Mouse (Mus musculus) left cerebral cortex, postnatal 10 days (tissue): Measurements from ENCODE around the gene Slc17a2. TPM values are rescaled to one million over a fixed set of nuclear protein-coding genes. Genes with fewer than 3 reads are reported as not detected.
"Not testable (repeated sequence)": the region's sequence is repeated elsewhere in the genome, so short reads cannot be mapped to it uniquely, and the experiment has no call there.

ENCODE experiments used
- DNase-seq, 2 experiments: peaks; one replicate each; pipeline ENCODE4 v3.0.0; 2021 to 2022; ENCODE audit warnings: low spot score in 2 of 2, mixed read lengths in 1 of 2; ENCODE audit errors: extremely low spot score in 1 of 2
- intact Hi-C: fragments of 180-260 bp; cut with DNase I; formaldehyde crosslinking; loops from one replicate; pipeline ENCODE4 v1.15.1; 2025
- total RNA-seq, 2 experiments: library from RNA; stranded (reverse); gene quantifications; 2 replicates each; pipeline ENCODE4 v1.2.3; 2021

Gene Slc17a2
- total RNA-seq, result not detected

- intact Hi-C loops, result no loop called here
- DNase-seq, result peak in 1 of 2 experiments; percentile 19
Measured at GRCm38 (mm10) chr13:23806422-23807052, at the start of gene Slc17a2. Slc17a2 (plus strand) TSS chr13:23806993.

DNA sequence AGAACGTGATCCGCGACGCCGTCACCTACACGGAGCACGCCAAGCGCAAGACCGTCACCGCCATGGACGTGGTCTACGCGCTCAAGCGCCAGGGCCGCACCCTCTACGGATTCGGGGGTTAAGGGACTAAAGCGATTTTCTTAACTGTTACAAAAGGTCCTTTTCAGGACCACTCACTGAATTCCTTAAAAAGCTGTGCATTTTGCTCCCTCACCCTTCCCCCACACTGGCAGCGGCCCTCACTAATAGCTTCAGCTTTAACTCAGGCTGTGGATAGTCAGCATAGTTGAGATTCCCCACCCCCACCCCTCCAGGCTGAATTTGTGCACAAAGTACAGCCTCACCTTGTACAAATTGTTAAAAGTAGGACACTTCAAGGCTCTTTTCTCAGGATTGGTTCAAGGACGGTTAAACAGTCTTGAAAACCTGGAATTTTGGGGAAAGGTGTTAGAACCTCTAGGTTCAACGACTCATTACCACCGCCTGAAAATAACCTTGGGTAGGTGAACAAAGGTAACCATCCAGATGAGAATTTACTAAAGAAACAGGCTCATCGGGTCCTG lies 49.5 kb upstream of the Slc17a2 start:
- intact Hi-C loops, result loop anchor here (10.0 kb wide), 1 partner anchor 202 kb away; the partner anchor contains the start of genes Hist1h1d and Hist1h4f

GRCm38 (mm10) chr13:23757921-23758320 lies 48.9 kb upstream of the Slc17a2 start:
- intact Hi-C loops, result loop anchor here (10.0 kb wide), 1 partner anchor 203 kb away; the partner anchor contains the start of genes Hist1h1d and Hist1h4f
- DNase-seq, result no peak

More for the DNA sequence above, 49.5 kb upstream of the Slc17a2 start:
- DNase-seq, result no peak

DNA sequence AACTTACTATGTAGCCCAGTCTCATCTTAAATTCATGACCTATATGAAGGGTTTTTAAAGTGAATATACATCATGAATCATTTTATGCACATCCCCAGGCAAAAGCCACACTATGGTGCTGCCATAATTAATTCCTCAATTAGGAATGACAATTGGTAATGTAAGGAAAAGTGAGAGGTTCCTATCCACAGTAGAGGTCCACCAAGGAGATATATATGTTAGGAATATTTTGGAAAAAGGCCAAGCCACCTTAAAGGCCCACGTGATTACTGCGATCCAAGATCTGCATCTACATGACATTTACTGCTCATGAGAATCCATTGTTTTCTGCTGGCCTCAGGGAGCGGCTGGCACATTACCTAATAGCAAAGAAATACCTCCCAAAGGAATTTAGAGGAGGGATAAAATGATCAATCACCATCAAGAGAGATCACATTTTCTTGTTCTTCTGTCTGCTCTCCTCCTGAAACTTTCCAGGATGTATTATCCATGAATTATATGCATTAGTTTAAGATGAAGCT lies 47.5 kb upstream of the Slc17a2 start:
- DNase-seq, result no peak

DNA sequence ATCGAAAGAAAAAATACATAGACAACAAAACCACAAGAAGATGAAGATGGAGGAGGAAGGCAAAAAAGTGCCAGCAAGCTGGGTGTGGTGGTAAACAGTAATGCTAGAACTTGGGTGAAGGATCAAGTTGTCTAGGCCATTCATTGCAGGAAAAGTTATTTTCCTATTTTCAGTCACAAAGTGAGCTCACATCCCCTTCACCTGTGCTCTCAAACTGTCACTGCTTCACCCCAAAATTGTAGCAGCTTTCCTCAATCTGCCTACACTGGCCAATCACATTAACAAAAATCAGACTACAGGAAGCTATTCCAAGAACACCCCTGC lies 46.9 kb upstream of the Slc17a2 start:
- intact Hi-C loops, result loop anchor here (10.0 kb wide), 1 partner anchor 205 kb away; the partner anchor contains the start of genes Hist1h1d and Hist1h4f

More for the DNA sequence above, 47.5 kb upstream of the Slc17a2 start:
- intact Hi-C loops, result loop anchor here (10.0 kb wide), 1 partner anchor 205 kb away; the partner anchor contains the start of genes Hist1h1d and Hist1h4f

DNA sequence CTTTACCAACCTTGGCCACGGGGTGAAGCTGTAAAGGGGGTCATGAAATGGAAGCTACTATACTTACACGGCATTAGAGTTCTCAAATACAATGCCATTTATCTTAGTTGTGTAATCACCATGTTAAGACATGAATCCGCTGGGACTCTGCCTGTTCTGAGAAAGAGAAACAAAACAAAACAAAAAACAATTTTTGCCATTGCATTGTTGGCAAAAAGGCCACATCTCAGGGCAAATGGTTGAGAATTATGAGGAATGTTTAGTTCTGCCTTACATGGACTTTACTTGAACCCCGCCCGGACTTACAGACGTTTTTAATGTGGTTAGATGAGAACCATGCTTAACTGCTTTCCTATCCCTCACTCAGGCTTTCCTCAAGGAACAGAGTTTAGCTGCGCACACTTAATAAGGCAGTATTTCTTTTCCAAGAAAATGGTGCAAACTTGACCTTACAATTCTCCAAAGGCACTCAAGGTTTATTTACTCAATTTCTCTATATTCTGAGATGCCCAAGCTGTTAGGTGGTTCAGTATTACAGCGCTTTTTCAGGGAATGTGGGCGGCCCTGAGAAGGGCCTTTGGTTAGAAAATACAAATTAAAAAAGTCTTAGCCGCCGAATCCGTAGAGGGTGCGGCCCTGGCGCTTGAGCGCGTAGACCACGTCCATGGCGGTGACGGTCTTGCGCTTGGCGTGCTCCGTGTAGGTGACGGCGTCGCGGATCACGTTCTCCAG lies 46.4 kb upstream of the Slc17a2 start:
- intact Hi-C loops, result no loop called here

More for the DNA sequence above, 46.9 kb upstream of the Slc17a2 start:
- DNase-seq, result no peak

GRCm38 (mm10) chr13:23760972-23761864 lies 45.6 kb upstream of the Slc17a2 start, which contains the start of gene Hist1h4a:
Hist1h4a (minus strand) TSS chr13:23761230.
- peak; percentile 99 to 100 for DNase-seq
- intact Hi-C loops, result no loop called here

More for the DNA sequence above, 46.4 kb upstream of the Slc17a2 start:
- DNase-seq, result no peak

DNA sequence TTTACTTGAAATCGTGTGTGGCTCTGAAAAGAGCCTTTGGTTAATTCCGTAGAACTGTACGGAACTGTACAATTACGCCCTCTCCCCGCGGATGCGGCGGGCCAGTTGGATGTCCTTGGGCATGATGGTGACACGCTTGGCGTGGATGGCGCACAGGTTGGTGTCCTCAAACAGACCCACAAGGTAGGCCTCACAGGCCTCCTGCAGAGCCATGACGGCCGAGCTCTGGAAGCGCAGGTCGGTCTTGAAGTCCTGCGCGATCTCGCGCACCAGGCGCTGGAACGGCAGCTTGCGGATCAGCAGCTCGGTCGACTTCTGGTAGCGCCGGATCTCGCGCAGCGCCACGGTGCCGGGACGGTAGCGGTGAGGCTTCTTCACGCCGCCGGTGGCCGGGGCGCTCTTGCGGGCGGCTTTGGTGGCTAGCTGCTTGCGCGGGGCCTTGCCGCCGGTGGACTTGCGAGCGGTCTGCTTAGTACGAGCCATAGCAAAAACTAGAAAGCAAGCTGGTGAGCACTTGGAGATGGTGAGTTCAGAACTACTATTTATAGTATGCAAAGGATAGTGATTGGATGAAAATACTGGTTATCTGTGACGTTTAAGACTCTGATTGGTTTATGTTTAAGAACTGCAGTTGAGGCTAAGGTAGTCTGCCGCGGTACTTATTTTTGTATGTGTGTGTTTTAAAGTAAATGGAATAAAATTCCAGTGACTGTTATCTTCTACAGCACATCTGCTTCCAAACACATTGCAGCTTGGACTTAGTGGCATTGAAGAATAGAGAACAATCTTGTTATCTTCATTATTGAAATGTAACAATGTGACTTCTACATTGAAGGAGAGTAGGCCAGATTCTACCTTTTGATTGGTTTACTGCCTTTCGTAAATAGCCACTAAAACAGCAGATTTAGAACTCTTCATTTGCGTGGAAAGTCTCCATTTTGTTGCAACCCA lies 44.6 kb upstream of the Slc17a2 start, which contains the start of gene Hist1h3a:
Gene Hist1h3a (minus strand): TSS at position 516 of the 951 bp plus-strand sequence.
- peak; percentile 46 to 71 for DNase-seq
- intact Hi-C loops, result not testable (repeated sequence)

DNA sequence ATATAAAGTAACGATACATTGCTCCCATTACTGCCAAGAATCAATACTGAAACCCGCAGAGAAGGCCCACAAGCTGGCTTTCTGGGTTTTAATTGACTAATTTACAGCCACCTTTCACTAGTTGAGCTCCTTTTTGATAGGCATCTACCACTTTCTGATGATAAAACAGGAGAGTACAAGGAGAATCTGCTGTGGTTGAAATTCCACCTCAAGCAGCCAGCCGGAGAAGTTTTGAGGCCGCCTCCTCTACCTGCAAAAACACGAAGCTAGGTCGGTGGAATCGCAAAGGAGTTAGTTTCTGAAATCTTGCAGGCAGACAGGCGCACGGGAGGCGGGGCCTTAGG lies 43.6 kb upstream of the Slc17a2 start:
- intact Hi-C loops, result no loop called here
- DNase-seq, result no peak

DNA sequence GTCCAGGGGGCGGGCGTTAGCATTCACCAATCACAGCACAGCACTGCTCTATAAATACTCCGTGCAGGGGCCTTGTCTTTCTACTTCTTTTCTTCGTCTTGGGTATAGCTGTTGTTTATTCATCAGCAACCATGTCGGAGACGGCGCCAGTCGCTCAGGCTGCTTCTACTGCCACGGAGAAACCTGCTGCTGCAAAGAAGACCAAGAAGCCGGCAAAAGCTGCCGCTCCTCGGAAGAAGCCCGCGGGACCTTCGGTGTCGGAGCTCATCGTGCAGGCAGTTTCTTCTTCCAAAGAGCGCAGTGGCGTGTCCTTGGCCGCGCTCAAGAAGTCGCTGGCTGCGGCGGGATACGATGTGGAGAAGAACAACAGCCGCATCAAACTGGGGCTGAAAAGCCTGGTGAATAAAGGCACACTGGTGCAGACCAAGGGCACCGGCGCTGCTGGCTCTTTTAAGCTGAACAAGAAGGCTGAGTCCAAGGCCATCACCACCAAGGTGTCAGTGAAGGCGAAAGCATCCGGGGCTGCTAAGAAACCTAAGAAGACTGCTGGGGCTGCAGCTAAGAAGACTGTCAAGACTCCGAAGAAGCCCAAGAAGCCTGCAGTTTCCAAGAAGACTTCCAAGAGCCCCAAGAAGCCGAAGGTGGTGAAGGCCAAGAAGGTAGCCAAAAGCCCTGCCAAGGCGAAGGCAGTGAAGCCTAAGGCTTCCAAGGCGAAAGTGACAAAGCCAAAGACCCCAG lies 43.0 kb upstream of the Slc17a2 start, which contains the start of gene Hist1h1a:
Gene Hist1h1a (plus strand): TSS at position 81 of the 738 bp plus-strand sequence.
- peak; percentile 85 to 90 for DNase-seq
- intact Hi-C loops, result no loop called here

DNA sequence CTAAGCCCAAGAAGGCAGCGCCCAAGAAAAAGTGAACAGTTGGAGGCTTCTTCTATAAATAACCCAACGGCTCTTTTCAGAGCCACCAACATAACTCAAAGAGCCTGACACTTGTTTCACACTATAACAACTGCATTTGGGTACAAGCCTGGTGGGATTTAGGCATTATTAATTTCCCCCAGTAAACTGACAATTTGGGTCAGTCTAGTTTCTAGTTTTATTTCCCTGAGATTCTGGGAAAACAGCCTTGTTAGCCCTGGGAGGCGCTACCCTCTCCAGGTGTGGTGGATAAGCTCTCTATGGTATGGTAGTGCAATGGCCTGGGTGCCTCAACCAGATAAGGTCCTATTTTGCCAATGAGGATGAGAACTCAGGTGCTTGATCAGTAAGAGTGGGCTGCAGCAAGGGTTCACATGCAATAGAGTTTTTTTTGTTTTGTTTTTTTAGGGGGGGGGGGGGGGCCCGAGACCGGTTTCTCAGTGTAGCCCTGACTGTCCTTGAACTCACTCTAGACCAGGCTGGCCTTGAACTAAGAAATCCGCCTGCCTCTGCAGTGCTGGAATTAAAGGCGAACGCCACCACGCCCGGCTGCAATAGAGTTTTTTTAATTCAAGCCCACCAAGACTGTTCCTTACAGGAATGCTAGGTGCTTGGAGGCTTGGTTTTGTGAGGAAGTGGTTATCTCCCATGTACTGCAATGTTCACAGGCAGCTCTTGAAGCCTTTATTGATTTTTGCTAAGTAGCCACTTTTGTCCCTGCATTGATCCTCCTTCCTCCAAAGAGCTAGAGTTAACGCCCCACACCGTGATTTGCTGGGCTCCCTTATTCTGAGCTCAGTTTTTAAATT lies 42.2 kb upstream of the Slc17a2 start:
- DNase-seq, result no peak
- intact Hi-C loops, result no loop called here

DNA sequence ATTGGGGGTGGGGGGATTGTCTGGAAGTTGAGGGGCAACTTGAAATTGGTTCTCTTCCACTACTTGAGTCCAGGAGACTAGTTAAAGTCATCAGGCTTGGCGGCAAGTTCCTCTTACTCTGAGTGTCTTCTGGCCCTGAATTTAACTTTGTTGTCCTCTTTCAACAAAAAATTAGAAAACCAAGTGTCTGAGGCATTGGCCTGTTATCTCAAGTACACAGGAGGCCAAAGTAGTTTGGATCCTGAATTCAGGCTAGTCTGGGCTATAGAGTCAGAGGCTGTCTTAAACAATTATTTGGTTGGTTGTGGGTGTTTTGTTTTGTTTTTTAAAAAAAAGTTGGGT lies 41.6 kb upstream of the Slc17a2 start:
- intact Hi-C loops, result no loop called here
- DNase-seq, result no peak

DNA sequence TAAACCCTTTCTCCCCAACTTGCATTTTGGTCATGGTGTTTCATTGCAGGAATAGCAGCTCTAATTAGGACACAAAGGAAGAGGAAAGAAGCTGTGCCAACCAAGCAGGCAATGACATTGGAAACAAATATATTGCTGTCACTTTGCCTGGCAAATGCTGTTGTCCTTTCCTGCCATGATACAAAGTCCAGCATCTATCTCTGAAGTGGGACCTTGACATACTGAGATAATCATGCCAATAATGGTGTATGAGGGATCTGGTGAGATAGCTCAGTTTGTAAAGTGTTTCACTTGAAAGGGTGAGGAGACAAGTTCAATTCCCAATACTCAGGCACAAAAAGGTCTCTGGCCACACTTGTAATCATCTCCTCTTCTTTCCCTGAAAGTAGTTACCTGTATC lies 40.0 kb upstream of the Slc17a2 start:
- intact Hi-C loops, result no loop called here
- no peak for DNase-seq

DNA sequence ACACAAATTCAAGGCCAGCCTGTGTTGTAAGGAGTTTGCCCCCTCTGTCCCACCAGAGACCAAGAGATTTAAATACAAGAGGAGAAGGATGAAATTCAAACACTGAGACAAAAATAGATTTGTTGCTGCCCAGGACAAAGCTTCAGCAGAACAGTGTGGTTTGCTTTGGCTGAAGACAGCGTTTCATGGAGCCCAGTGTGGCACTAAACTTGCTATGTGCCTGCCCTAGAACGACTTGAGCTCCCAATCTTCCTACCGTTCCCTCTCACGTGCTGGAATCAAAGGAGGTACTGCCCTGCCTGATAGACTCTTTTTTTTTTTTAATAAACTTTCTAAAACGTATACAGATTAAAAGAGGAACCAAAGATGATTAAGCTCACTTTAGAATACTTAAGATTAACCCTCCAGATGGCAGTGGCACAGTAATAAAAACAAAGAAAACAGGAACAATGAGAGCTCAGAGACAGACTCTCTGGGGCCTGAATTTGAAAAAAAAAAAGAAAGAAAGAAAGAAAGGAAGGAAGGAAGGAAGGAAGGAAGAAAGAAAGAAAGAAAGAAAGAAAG lies 37.9 kb upstream of the Slc17a2 start:
- intact Hi-C loops, result no loop called here
- DNase-seq, result no peak

GRCm38 (mm10) chr13:23769613-23770012 lies 37.2 kb upstream of the Slc17a2 start, which contains the start of gene Trim38:
Trim38 (plus strand) TSS chr13:23769913.
- DNase-seq, intact Hi-C loops: not testable (repeated sequence)
